Mouse (Mus musculus): ENCODE data around the gene Grk2. TPM values are rescaled to one million over a fixed set of nuclear protein-coding genes. Genes with fewer than 3 reads are reported as not detected.

Gene Grk2
- 118 and 127 TPM in 2 replicates for polyA plus RNA-seq (2012; rRNA removed)

DNA sequence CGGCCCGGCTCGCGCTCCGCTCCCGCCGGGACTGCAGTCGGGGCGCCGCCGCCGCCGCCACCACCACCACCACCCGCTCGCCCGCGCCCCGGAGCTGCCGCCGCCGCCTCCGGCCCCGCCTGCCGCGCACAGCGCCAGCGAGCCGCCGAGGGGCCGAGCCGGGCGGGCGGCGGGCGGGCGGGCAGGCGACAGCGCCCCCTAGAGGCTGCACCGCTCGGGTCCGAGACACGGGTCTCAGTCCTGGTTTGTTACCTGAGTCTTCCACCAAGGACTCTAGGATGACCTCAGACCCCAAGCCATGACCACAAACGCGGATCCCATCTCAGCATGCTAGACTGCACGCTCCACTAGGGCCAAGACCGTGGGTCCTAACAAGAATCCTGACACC is at the start of gene Grk2:
Gene Grk2, minus strand, starts transcription at position 33 of the 388 bp plus-strand sequence.

DNA sequence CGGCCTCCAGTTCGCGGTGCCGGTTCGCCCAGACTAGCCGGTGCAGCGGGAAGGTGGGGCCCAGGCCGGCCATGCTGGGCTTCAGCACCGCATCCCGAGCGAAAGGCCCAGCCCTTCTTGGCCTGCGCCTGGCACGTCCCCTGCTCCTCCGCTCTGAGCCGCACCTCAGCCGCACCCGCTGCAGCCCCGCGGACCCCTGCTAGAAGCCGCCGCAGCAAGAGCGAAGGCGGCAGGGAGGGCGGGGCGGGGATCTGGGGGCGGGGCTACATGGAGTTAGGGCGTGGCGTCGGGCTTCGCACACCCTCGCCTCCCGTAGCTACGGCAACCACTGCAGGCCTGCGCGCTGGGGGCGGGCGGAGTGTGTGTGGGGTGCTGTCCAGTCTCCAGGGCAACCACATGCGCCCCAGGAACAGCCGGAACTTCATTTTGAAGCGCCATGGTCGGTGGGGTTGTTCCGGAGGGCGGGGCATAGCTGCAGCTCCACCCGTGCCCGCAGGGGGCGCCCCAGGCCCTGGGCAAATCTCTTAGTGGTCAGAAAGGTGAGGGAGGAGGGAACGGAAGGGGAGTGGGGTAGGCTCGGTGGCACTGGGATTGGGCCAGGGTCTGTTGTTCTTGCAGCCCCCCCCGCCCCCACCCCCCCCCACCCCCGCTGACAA is 23.0 kb downstream of the Grk2 start, which contains the start of gene Ankrd13d:
Gene Ankrd13d, minus strand, starts transcription at position 240 of the 656 bp plus-strand sequence.

GRCm38 (mm10) chr19:4268566-4269361 is 37.3 kb downstream of the Grk2 start, which contains the start of gene Ssh3:
Gene Ssh3, minus strand, starts transcription at chr19:4269180.

Other genes starting within 250 kb of the Grk2 start
- gene Gstp3, start 246.7 kb downstream of the Grk2 start, polyA plus RNA-seq (2012; rRNA removed): not detected in 2 replicates
- 0.25 TPM in 1 of 2 replicates, not detected in the other for gene Cabp2, start 224.6 kb downstream of the Grk2 start, polyA plus RNA-seq (2012; rRNA removed)
- gene Cdk2ap2, start 209.0 kb downstream of the Grk2 start, polyA plus RNA-seq (2012; rRNA removed): 61.3 and 62.9 TPM in 2 replicates
- 217 and 226 TPM in 2 replicates for gene Pitpnm1, start 206.2 kb downstream of the Grk2 start, polyA plus RNA-seq (2012; rRNA removed)
- 116 and 124 TPM in 2 replicates for gene Aip, start 180.4 kb downstream of the Grk2 start, polyA plus RNA-seq (2012; rRNA removed)
- gene Gpr152, start 166.4 kb downstream of the Grk2 start, polyA plus RNA-seq (2012; rRNA removed): 0.03 and 0.06 TPM in 2 replicates
- 0.08 and 0.12 TPM in 2 replicates for gene Cabp4, start 162.2 kb downstream of the Grk2 start, polyA plus RNA-seq (2012; rRNA removed)
- gene Coro1b, start 157.6 kb downstream of the Grk2 start, polyA plus RNA-seq (2012; rRNA removed): 261 and 276 TPM in 2 replicates
- 1.1 and 1.3 TPM in 2 replicates for gene Ptprcap, start 152.6 kb downstream of the Grk2 start, polyA plus RNA-seq (2012; rRNA removed)
- 60.8 and 68.3 TPM in 2 replicates for gene Rps6kb2, start 142.9 kb downstream of the Grk2 start, polyA plus RNA-seq (2012; rRNA removed)
- gene Carns1, start 130.7 kb downstream of the Grk2 start, polyA plus RNA-seq (2012; rRNA removed): 4.6 and 4.9 TPM in 2 replicates
- gene Tbc1d10c, start 114.9 kb downstream of the Grk2 start, polyA plus RNA-seq (2012; rRNA removed): 1.7 and 2.6 TPM in 2 replicates
- 380 and 382 TPM in 2 replicates for gene Ppp1ca, start 114.2 kb downstream of the Grk2 start, polyA plus RNA-seq (2012; rRNA removed)
- gene Rad9a, start 104.6 kb downstream of the Grk2 start, polyA plus RNA-seq (2012; rRNA removed): 30.2 and 30.5 TPM in 2 replicates
- 3.0 and 3.1 TPM in 2 replicates for gene Clcf1, start 92.0 kb downstream of the Grk2 start, polyA plus RNA-seq (2012; rRNA removed)
- gene AC109138.7, start 91.9 kb downstream of the Grk2 start, polyA plus RNA-seq (2012; rRNA removed): not detected in 2 replicates
- gene Pold4, start 74.3 kb downstream of the Grk2 start, polyA plus RNA-seq (2012; rRNA removed): 29.7 and 31.3 TPM in 2 replicates
- gene Ssh3, start 37.0 kb downstream of the Grk2 start, polyA plus RNA-seq (2012; rRNA removed): 75.1 and 87.8 TPM in 2 replicates
- 85.6 and 86.4 TPM in 2 replicates for gene Ankrd13d, start 23.1 kb downstream of the Grk2 start, polyA plus RNA-seq (2012; rRNA removed)
- 66.0 and 69.0 TPM in 2 replicates for gene Kdm2a, start 92.1 kb upstream of the Grk2 start, polyA plus RNA-seq (2012; rRNA removed)
- 2.9 and 3.9 TPM in 2 replicates for gene Rhod, start 133.2 kb upstream of the Grk2 start, polyA plus RNA-seq (2012; rRNA removed)
- gene Syt12, start 171.2 kb upstream of the Grk2 start, polyA plus RNA-seq (2012; rRNA removed): 3.8 and 4.3 TPM in 2 replicates
- gene 2010003K11Rik, start 192.4 kb upstream of the Grk2 start, polyA plus RNA-seq (2012; rRNA removed): 0.11 TPM in 1 of 2 replicates, not detected in the other
- gene Pcx, start 204.2 kb upstream of the Grk2 start, polyA plus RNA-seq (2012; rRNA removed): 16.8 and 17.9 TPM in 2 replicates

Data from central nervous system, embryonic 18 days (tissue).